Mouse (Mus musculus) c-Kit-positive CD71-positive TER-119-positive erythroid progenitor cells, embryonic 14.5 days (primary cell): ENCODE results near the gene Hs6st3.

Experiments used
- DNase-seq: peaks from one replicate; pipeline ENCODE4 v3.0.0-alpha.2; 2013; ENCODE audit warnings: low spot score

The Hs6st3 gene

DNA sequence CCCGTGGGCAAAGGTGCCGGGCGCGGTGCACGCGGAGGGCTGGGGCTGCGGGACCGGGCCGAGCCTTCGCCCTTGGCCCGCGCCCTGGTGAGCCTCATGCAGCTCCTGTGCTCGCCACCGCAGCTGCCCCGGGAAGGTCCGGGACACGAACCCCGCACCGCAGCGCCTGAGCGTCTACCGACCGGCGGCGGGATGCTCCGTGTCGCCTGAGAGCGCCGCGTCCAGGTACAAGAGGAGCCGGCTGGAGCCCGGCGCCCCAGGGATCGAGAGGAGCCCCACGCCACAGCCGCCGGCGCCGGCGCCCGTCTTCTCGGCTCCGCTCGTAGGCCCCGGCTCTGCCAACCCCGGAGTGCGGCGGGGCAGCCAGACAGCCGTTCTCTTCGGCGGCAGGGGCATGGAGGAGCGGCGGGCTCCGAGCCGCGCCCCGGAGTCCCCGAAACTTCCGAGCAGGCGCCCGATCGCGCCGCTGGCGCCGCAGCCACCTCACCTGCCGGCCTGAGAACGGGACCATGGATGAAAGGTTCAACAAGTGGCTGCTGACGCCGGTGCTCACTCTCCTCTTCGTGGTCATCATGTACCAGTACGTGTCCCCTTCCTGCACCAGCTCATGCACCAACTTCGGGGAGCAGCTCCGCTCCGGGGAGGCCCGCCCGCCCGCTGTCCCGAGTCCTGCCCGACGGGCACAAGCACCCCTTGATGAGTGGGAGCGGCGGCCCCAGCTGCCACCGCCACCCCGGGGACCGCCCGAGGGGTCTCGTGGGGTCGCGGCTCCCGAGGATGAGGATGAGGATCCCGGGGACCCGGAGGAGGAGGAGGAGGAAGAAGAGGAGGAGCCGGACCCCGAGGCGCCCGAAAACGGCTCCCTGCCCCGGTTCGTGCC is at the start of gene Hs6st3:
Gene Hs6st3, plus strand, starts transcription at position 436 of the 880 bp plus-strand sequence.
- no peak for DNase-seq

DNA sequence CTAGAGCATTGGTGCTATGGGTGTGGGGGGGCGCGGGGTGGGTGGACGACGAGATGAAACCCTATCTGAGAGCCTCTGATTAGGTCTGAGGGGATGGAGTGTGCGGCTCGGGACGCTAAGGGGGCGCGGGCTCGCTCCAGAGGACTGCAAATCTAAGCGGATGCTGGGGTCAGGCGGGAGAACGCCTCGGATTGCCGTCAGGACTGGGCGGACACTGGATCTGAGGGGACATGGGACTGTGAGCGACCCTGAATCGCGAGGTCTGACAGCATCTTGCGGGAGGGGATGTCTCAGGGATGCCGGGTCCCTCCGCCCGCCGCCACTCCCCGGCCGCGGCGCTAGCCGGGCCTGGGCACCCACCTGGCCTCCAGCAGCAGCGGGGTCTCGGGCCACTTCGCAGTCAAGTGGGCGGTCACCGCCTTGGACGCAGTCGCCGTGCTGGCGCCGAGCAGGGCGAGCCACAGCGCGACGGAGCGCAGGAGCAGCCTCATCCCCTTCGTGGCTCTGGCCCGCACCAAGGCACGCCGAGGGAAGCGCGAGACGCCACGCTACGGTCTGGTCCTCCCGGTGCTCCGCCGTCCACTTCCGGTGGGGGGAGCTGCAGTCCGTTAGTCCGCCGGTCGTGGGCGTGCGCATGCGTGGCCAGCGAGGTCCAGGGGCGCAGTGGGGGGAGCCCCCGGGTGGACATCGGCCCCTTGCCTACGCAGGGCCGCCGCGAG is 39.1 kb upstream of the Hs6st3 start, which contains the start of gene Uggt2:
Gene Uggt2, minus strand, starts transcription at position 580 of the 719 bp plus-strand sequence.
- no peak for DNase-seq

DNA sequence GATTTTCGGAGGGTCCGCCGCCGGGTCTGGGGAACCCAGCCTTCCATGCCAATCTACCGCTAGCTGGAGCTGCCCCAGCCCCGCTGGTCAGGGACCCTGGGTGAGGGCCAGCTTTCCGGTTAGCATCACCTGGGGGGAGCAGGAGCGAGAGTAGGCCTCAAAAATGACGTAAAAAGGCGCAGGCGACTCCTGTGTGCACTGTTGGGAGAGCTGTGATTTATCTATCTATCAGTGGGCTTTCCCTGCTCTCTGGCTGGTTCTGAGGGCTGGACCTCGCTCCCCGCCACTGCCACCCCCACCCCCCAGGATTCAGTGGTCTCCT is 38.6 kb upstream of the Hs6st3 start:
- DNase-seq: no peak

GRCm38 (mm10) chr14:119107591-119107990 is 30.6 kb upstream of the Hs6st3 start:
- DNase-seq: no peak

DNA sequence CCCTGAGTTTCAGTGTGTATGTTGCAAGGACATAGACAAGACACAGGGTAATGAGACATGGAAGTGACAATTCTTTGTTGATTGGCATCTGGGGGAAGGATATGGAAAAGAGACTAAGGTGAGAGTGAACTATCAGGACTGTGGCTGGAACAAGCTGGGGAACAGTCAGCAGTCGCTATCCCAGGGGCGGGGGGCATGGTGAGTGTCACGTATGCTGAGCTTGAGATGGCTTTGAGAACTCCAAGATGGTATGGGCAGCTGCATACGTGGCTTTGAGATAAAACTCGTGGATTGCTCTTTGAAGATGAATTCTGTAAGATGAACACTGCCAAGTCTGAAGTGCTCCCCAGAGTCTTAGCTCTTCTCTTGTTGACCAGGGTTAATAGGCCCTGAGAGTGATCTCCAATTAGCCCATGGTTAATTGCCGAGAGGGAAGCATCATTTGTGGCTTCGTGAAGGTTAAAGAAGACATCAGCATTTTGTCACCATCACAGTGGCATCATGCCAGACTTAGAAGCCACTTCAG is 29.3 kb upstream of the Hs6st3 start:
- DNase-seq: no peak

- no peak for DNase-seq
These were observed 28.3 kb upstream of the Hs6st3 start for GRCm38 (mm10) chr14:119109776-119110218.

- DNase-seq: no peak
These were observed 25.6 kb upstream of the Hs6st3 start for GRCm38 (mm10) chr14:119112558-119112957.

DNA sequence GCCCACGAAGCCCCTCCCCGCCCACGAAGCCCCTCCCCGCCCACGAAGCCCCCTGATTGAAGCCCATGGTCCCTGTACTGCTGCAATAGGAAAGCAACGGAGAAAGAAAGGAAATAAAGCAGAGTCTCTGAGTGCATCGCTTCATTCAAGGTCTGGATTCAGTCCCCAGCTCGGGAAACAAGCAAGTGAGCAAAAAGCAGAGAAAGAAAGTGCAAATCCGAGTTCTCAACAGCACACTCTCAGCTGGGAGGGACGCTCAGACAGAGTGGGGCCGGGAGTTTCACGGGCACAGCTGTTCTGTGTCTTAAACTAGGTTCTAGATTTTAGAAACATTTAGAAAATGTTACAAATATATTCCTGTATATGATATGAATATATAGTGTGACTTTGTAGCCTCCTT is 14.6 kb upstream of the Hs6st3 start:
- no peak for DNase-seq

- no peak for DNase-seq
These were observed 14.1 kb upstream of the Hs6st3 start for GRCm38 (mm10) chr14:119124061-119124460.

DNA sequence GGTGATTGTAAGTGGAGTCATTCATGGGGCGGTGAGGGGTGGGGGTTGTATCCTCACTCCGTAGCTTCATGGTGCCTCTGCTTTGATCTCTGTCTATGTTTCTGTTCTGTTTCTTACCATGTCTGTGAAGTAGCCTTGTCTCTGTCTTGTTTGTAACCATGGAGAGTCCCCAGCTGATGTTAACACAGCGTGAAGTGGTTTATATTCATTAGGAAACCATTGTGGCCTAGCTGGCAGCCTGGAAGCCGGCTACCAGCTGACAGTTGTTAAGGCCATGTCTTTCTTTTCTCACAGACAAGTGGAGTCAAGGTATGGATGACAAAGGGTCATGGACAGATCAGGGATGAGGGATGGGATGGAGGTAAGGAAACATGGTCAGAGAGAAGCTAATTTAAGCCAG is 12.3 kb upstream of the Hs6st3 start:
- DNase-seq: no peak

- DNase-seq: no peak
These were observed 10.8 kb upstream of the Hs6st3 start for GRCm38 (mm10) chr14:119127330-119127729.

GRCm38 (mm10) chr14:119137512-119137905 is 632 bp upstream of the Hs6st3 start:
- DNase-seq: no peak

- no peak for DNase-seq
These were observed 602 bp downstream of the Hs6st3 start for GRCm38 (mm10) chr14:119138786-119139100.

DNA sequence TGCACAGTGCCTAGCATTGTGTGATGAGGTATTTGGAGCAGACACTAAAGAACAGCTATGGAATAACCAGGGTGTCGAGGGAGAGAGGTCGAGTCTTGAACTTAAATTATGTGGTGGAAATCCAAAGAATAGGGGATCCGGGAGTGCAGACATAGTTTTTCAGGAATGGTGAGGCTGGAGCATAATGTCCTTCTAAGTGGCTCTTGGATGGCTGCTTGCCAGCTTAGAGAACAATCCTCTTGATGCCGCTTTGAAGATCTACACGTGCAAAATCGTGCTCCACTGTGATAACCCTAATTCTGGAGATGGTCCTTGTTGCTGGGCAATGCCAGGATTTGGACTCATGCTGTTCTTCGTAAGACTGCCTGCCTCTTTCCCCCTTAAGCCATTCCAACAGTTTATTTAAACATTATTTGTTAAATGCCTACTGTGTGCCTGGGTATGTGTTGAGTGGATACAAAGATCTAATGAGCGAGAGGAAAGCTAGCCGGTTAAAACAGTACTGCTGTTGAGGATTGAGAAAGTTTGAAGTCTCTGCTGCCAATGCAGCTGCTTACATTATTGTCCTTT is 1.3 kb downstream of the Hs6st3 start:
- DNase-seq: no peak

DNA sequence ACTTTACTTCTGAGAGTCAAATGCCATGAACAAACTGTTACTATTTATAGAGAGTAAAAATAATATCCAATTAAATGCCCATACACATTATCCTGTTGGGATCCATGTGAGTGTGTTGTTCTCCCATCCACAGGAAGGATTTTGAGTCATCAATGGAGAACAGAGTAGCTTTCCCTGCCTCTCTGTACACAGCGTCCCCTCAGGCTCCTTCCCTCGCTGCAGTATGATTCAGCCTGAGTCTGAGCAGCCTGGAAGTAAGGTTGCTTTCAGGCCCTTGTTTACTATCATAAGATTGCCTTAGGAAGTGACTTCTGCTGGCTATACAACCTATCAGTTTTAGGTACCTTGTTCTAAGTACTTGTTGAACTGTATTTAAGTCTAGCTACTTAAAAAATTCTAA is 14.9 kb downstream of the Hs6st3 start:
- DNase-seq: no peak

DNA sequence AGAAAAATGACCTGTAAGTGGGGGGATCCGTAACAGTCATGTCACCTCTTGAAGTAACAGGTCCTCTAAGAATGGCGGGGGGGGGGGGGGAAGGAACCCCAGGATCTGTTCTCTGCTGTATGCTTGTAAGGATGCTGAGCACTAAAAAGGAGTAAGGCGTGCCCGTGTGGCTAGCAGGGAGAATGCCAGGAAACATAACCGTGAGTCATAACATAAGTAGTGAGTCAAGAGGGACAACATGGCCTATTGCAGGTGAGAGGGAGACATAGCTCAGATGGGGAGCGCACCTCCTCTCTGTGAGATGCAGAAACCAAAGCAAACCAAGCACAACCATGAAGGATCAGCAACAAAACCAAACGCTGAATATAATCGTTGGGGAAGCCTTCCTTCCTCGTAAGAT is 55.8 kb downstream of the Hs6st3 start:
- no peak for DNase-seq

DNA sequence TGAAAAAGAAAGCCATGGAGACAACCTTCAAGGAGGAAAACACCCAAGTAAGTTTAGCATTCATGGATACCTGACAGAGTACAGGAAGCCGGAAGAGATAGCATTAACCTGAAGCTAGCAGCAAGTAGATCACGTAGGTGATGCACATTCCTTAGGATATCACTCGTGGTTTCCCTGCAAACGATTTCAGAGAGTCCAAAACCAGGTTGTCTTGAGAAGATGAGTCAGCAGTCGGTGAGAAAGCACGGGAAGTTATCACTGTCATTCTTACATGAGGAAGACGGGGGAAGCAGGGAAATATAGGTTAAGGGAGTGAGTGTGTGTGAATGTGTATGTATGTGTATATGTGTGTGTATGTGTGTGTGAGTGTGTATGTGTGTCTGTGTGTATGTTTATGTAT is 65.4 kb downstream of the Hs6st3 start:
- no peak for DNase-seq

- no peak for DNase-seq
These were observed 77.6 kb downstream of the Hs6st3 start for GRCm38 (mm10) chr14:119215576-119216309.

- no peak for DNase-seq
These were observed 89.7 kb downstream of the Hs6st3 start for GRCm38 (mm10) chr14:119227709-119228338.

GRCm38 (mm10) chr14:119233598-119233997 is 95.5 kb downstream of the Hs6st3 start:
- no peak for DNase-seq

DNA sequence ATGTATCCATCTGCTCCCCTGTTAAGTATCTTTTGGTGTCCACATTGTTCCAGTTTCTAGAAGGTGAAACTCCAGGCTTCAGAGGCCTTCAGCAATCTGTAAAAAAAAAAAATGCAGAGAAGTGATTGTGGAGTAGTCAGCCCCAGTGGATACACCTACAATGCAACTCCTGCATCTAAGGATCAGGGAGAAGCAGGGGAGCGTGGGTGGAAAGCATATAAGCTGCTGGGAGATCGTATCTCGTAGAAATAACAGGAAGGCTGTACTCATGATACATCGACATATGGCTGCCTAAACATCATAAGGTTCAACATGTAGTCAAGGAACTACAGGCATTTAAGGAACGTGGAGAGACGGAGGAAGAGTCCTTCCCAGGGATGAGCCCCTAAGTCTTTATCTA is 109.0 kb downstream of the Hs6st3 start:
- no peak for DNase-seq
